Mouse (Mus musculus) embryonic facial prominence, embryonic 11.5 days (tissue): Measurements from ENCODE around the gene Nploc4. TPM values are rescaled to one million over a fixed set of nuclear protein-coding genes. Genes with fewer than 3 reads are reported as not detected.
"Not testable (repeated sequence)": the region's sequence is repeated elsewhere in the genome, so short reads cannot be mapped to it uniquely, and the experiment has no call there.

Experiments used
- ATAC-seq: fragments of 200-750 bp; cut with Nextera tagmentation; replicated peaks from 2 replicates; pipeline ENCODE4 v1.8.0; 2017; ENCODE audit warnings: low read depth; ENCODE audit not compliant: insufficient number of reproducible peaks, low FRiP score, low TSS enrichment
- DNase-seq: peaks from one replicate; pipeline ENCODE4 v3.0.0-alpha.2; 2015; ENCODE audit warnings: low spot score
- H3K27ac ChIP-seq: fragments of 300-500 bp; sonication (generic); replicated peaks from 2 replicates; pipeline ENCODE4 v1.5.1; 2014; ENCODE audit warnings: mild to moderate bottlenecking, low read depth, low read length, control low read depth
- H3K27me3 ChIP-seq: fragments of 300-500 bp; sonication (generic); 2 replicates; pipeline ENCODE4 v1.6.1; 2014; ENCODE audit warnings: mild to moderate bottlenecking, low read length, moderate library complexity, mixed read lengths; ENCODE audit not compliant: control insufficient read depth, insufficient read depth
- H3K36me3 ChIP-seq: fragments of 300-500 bp; sonication (generic); replicated peaks from 2 replicates; pipeline ENCODE4 v1.6.1; 2014; ENCODE audit warnings: low read depth, mild to moderate bottlenecking, low read length, moderate library complexity, mixed read lengths; ENCODE audit not compliant: control insufficient read depth, insufficient read depth
- H3K4me1 ChIP-seq: fragments of 300-500 bp; sonication (generic); 2 replicates; pipeline ENCODE4 v1.6.1; 2014; ENCODE audit warnings: low read length, mixed read lengths; ENCODE audit not compliant: control insufficient read depth, insufficient read depth
- H3K4me2 ChIP-seq: fragments of 300-500 bp; sonication (generic); 2 replicates; pipeline ENCODE4 v1.6.1; 2014; ENCODE audit warnings: low read depth, mild to moderate bottlenecking, control low read depth, low read length, moderate library complexity
- H3K4me3 ChIP-seq: fragments of 300-500 bp; sonication (generic); 2 replicates; pipeline ENCODE4 v1.5.1; 2014; ENCODE audit warnings: low read depth, low read length, control low read depth
- H3K9ac ChIP-seq: fragments of 300-500 bp; sonication (generic); replicated peaks from 2 replicates; pipeline ENCODE4 v1.6.1; 2014; ENCODE audit warnings: mild to moderate bottlenecking, control low read depth, low read length
- H3K9me3 ChIP-seq: fragments of 300-500 bp; sonication (generic); replicated peaks from 2 replicates; pipeline ENCODE4 v1.6.1; 2016; ENCODE audit warnings: mild to moderate bottlenecking, low read length, inconsistent platforms, mixed read lengths; ENCODE audit not compliant: control insufficient read depth
- WGBS: fragments of 180-500 bp; shearing (Covaris S2); extraction: QIAGEN DNeasy Blood & Tissue Kit; methylation state at CpG from one replicate; pipeline ENCODE4 v1.1.7; 2014; 5-methylcytosine and 5-hydroxymethylcytosine counted together
- polyA plus RNA-seq: library from polyadenylated mRNA; unstranded; fragments of >200 nt; fragmentation: Nextera tagmentation; extraction: Ambion mirVana; gene quantifications from 2 replicates; pipeline ENCODE4 v1.2.1, GENCODE M21; 2014

Nploc4 gene
- polyA plus RNA-seq, 1 experiment from 2014 or later: 42.5 TPM

GRCm38 (mm10) chr11:120349986-120350702 is 87.4 kb downstream of the Nploc4 start:
- no peaks in the 10 kb centered on the region for H3K27me3 ChIP-seq
- ATAC-seq: peak; percentile 77
- H3K4me3 ChIP-seq: peak overlapping the region; percentile 100
- H3K9ac ChIP-seq: peak overlapping the region; percentile 100
- under 1% methylated on average over 57 of the region's 68 CpGs for WGBS
- H3K27ac ChIP-seq: peak overlapping the region; percentile 99
- peak; percentile 97 for DNase-seq
- no peaks in the 10 kb centered on the region for H3K9me3 ChIP-seq
- peaks cover 7% of the 10 kb centered on the region; the same call in 1 of the 2 replicates for H3K4me1 ChIP-seq
- H3K4me2 ChIP-seq: peak overlapping the region; percentile 94
- H3K36me3 ChIP-seq: peaks cover 2% of the 10 kb centered on the region; the same call in 1 of the 2 replicates

GRCm38 (mm10) chr11:120349371-120349985 is 88.0 kb downstream of the Nploc4 start:
- peak overlapping the region; percentile 99 for H3K27ac ChIP-seq
- H3K4me3 ChIP-seq: peak overlapping the region; percentile 100
- WGBS: 1% methylated on average over 16 of the region's 16 CpGs
- peaks cover 7% of the 10 kb centered on the region; the same call in 1 of the 2 replicates for H3K4me1 ChIP-seq
- ATAC-seq (peak; percentile 10; the same call in 1 of the 2 replicates), DNase-seq (peak; percentile 63)
- H3K27me3 ChIP-seq: no peaks in the 10 kb centered on the region
- H3K9ac ChIP-seq: peak overlapping the region; percentile 100
- H3K36me3 ChIP-seq: peaks cover 2% of the 10 kb centered on the region; the same call in 1 of the 2 replicates
- peak overlapping the region; percentile 94 for H3K4me2 ChIP-seq
- H3K9me3 ChIP-seq: no peaks in the 10 kb centered on the region

GRCm38 (mm10) chr11:120348684-120349370 is 88.7 kb downstream of the Nploc4 start:
- Histone ChIP-seq H3K27me3 (no peaks in the 10 kb centered on the region), H3K9ac (peak overlapping the region; percentile 100), H3K4me3 (peak overlapping the region; percentile 100), H3K4me1 (peaks cover 7% of the 10 kb centered on the region; the same call in 1 of the 2 replicates), H3K4me2 (peak overlapping the region; percentile 94), H3K36me3 (peaks cover 2% of the 10 kb centered on the region; the same call in 1 of the 2 replicates), H3K9me3 (no peaks in the 10 kb centered on the region), H3K27ac (peak overlapping the region; percentile 99)
- WGBS: 4% methylated on average over 40 of the region's 53 CpGs
- DNase-seq (peak; percentile 82), ATAC-seq (peak; percentile 14)

GRCm38 (mm10) chr11:120347791-120348683 is 89.5 kb downstream of the Nploc4 start, which contains the start of gene Actg1:
TSS of gene Actg1 (minus strand) at chr11:120348542.
- 2% methylated on average over 84 of the region's 103 CpGs for WGBS
- Histone ChIP-seq H3K27ac (peak within 1 kb of the TSS; percentile 99), H3K36me3 (peaks cover 2% of the 10 kb centered on the region; the same call in 1 of the 2 replicates), H3K9ac (peak within 1 kb of the TSS; percentile 100), H3K4me3 (peak within 1 kb of the TSS; percentile 100), H3K4me1 (peaks cover 7% of the 10 kb centered on the region; the same call in 1 of the 2 replicates), H3K9me3 (no peaks in the 10 kb centered on the region), H3K27me3 (no peaks in the 10 kb centered on the region), H3K4me2 (peak within 1 kb of the TSS; percentile 94)
- ATAC-seq: peak; percentile 44
- DNase-seq: peak; percentile 95

GRCm38 (mm10) chr11:120347301-120347700 is 90.2 kb downstream of the Nploc4 start:
- Histone ChIP-seq H3K27me3 (no peaks in the 10 kb centered on the region), H3K27ac (no peak overlapping the region), H3K9me3 (no peaks in the 10 kb centered on the region), H3K4me1 (peaks cover 7% of the 10 kb centered on the region; the same call in 1 of the 2 replicates), H3K4me3 (peak overlapping the region; percentile 100), H3K9ac (peak overlapping the region; percentile 100), H3K4me2 (peak overlapping the region; percentile 60), H3K36me3 (peaks cover 2% of the 10 kb centered on the region; the same call in 1 of the 2 replicates)
- no peak for ATAC-seq
- no peak for DNase-seq
- 7% methylated on average over 10 of the region's 10 CpGs for WGBS

- Histone ChIP-seq H3K4me2 (peak overlapping the region; percentile 73), H3K4me3 (peak overlapping the region; percentile 44), H3K9ac (peak overlapping the region; percentile 46)
- H3K9me3 ChIP-seq, H3K4me1 ChIP-seq, H3K27me3 ChIP-seq, H3K27ac ChIP-seq, DNase-seq, ATAC-seq, H3K36me3 ChIP-seq: not testable (repeated sequence)
- WGBS: 70% methylated on average over 10 of the region's 13 CpGs
These were observed 91.0 kb downstream of the Nploc4 start for GRCm38 (mm10) chr11:120346383-120347034.
